Mouse (Mus musculus): ENCODE results near the gene Ptpn9. TPM values are rescaled to one million over a fixed set of nuclear protein-coding genes. Genes with fewer than 3 reads are reported as not detected.
A peak's percentile ranks its signal among the peaks of the same experiment; 100 is the strongest.

Ptpn9 gene
- polyA plus RNA-seq, 1 experiment from 2014 or later, result 36.5 TPM

DNA sequence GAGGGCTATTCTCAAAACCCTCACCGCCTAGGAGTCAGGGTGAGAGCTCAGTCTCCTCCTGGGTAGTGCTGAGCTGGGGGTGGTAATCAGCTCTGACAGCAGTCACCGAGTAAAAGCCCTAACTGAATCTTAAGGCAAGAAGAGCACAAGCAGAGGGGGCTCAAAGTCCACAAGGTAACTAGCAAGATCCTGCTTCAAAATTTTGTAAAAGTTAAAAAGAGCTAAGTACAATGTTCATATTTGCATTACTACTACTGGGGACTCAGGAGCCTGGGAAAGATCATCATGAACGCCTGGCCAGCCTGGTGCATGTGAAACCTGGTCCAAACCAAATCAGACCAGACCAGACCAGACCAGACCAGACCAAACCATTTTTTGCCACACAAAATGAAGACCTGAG lies 73.5 kb downstream of the Ptpn9 start:
- WGBS, result 75% methylated on average over 3 of the region's 3 CpGs

DNA sequence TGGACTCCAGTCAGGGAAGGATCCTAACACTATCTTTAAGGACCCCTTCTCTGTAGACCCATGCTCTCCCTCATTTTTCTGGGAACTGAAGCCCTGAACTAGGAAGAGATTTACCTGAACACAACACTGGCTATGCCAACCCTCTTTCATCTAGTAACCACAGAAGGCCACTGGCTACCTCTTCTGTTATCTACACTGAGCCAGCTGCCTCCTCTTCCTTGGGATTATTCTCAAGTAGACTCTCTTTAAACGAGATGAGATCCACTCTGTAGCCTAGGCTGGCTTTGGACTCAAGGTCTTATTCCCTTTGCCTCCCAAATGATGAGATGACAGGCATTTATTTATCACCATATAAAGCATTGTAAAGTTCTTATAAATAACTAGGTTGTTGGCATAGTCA lies 75.5 kb downstream of the Ptpn9 start:
- 83% methylated on average over 1 of the region's 1 CpGs for WGBS

More for the DNA sequence above, 73.5 kb downstream of the Ptpn9 start:
- DNase-seq (ENCODE audit: low spot score), result no peak
- Histone ChIP-seq H3K4me3 (ENCODE audit: low read depth, low read length) (no peak overlapping the region), H3K36me3 (ENCODE audit: control insufficient read depth, insufficient read depth, low read length) (no peaks in the 10 kb centered on the region), H3K27ac (ENCODE audit: low read depth, low read length) (no peak overlapping the region), H3K4me1 (ENCODE audit: control insufficient read depth, insufficient read depth, low read length) (0 out of 2 replicates have a peak, but pooled peaks cover 3% of the 10 kb centered on the region), H3K27me3 (ENCODE audit: control insufficient read depth, insufficient read depth, low read length) (no peaks in the 10 kb centered on the region), H3K9me3 (ENCODE audit: control insufficient read depth, low read length) (no peaks in the 10 kb centered on the region), H3K4me2 (ENCODE audit: low read depth) (no peak overlapping the region), H3K9ac (ENCODE audit: low read length) (no peak overlapping the region)
- no peak for ATAC-seq (ENCODE audit: insufficient read depth, low FRiP score, low TSS enrichment)

DNA sequence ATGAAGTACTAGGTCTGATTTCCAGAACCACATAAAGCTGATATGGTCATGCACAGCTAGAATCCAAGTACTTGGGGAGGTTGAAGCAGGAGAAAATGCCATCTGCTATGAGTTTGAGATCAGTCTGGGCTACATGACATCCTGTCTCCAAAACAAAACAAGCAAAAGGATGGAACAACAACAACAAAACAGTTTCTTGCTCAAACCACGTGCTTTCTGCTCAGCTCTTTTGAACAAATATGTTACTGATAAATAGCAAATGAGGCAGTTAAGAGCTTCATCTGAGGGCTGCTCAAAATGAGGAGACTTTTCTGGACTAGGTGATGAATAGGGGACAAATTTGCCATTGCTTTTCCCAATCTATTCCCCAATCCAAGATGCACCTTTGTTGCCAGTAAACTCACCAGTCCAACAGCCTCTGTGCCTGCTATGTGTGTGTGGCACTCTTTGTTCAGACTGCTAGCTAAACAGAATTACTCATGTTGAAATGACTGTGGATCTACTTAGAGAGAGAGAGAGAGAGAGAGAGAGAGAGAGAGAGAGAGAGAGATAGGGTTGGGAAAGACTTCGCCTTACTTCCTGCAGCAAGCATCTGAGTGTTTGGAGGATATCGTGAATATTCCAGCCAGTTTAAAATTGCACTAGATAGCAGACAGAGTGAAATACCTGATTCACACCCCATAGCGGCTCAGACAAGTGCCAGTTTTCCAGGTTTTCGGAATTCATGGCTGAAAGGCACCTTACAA lies 76.2 kb downstream of the Ptpn9 start:
- Histone ChIP-seq H3K9me3 (ENCODE audit: control insufficient read depth, low read length) (no peaks in the 10 kb centered on the region), H3K36me3 (ENCODE audit: control insufficient read depth, insufficient read depth, low read length) (no peaks in the 10 kb centered on the region), H3K4me2 (ENCODE audit: low read depth) (peak overlapping the region; percentile 88), H3K27ac (ENCODE audit: low read depth, low read length) (no peak overlapping the region), H3K4me1 (ENCODE audit: control insufficient read depth, insufficient read depth, low read length) (peaks cover 17% of the 10 kb centered on the region), H3K27me3 (ENCODE audit: control insufficient read depth, insufficient read depth, low read length) (no peaks in the 10 kb centered on the region), H3K4me3 (ENCODE audit: low read depth, low read length) (peak overlapping the region; percentile 74), H3K9ac (ENCODE audit: low read length) (peak overlapping the region; percentile 72)
- no peak for ATAC-seq (ENCODE audit: insufficient read depth, low FRiP score, low TSS enrichment)
- DNase-seq (ENCODE audit: low spot score), result no peak
- 23% methylated on average over 5 of the region's 5 CpGs for WGBS

More for the DNA sequence above, 75.5 kb downstream of the Ptpn9 start:
- no peaks in the 10 kb centered on the region for H3K9me3 ChIP-seq (ENCODE audit: control insufficient read depth, low read length)
- no peak overlapping the region for H3K4me3 ChIP-seq (ENCODE audit: low read depth, low read length)
- H3K4me1 ChIP-seq (ENCODE audit: control insufficient read depth, insufficient read depth, low read length), result peaks cover 15% of the 10 kb centered on the region
- no peaks in the 10 kb centered on the region for H3K27me3 ChIP-seq (ENCODE audit: control insufficient read depth, insufficient read depth, low read length)
- H3K27ac ChIP-seq (ENCODE audit: low read depth, low read length), result no peak overlapping the region
- H3K4me2 ChIP-seq (ENCODE audit: low read depth), result no peak overlapping the region
- ATAC-seq (ENCODE audit: insufficient read depth, low FRiP score, low TSS enrichment) (no peak), DNase-seq (ENCODE audit: low spot score) (no peak)
- no peaks in the 10 kb centered on the region for H3K36me3 ChIP-seq (ENCODE audit: control insufficient read depth, insufficient read depth, low read length)
- H3K9ac ChIP-seq (ENCODE audit: low read length), result no peak overlapping the region

DNA sequence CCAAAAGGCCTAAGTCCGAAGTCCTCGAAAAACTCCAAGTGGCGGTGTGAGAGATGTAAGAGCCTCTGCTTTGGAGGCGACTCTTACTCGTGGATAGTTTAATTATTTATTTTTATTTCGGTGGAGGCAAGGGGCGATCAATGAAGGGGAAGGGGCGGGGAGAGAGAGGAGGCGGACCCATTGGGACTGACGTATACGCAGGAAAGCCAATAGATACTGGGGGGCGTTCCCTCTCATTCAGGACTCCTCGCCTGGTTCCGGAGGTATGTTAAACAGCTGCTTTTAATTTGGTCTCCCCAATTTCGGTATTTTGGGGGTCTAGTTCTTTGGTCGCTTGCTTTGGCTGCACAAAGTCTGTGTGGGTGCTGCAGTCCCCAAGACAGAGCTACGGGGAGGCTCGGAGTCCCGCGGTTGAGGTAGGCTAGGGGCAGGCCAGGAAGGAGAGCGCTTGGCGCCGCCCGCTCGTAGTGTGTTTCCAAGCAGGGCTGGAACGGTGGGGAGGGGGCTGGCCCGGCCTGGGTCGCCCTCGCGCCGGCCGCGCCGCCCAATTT lies 77.2 kb downstream of the Ptpn9 start, which contains the start of gene Sin3a:
Sin3a (plus strand) TSS at position 240 of the 551 bp plus-strand sequence.
- H3K36me3 ChIP-seq (ENCODE audit: control insufficient read depth, insufficient read depth, low read length), result no peaks in the 10 kb centered on the region
- H3K27ac ChIP-seq (ENCODE audit: low read depth, low read length), result peak within 1 kb of the TSS; percentile 93
- ATAC-seq (ENCODE audit: insufficient read depth, low FRiP score, low TSS enrichment) (no peak), DNase-seq (ENCODE audit: low spot score) (peak; percentile 84)
- H3K27me3 ChIP-seq (ENCODE audit: control insufficient read depth, insufficient read depth, low read length), result no peaks in the 10 kb centered on the region
- H3K4me1 ChIP-seq (ENCODE audit: control insufficient read depth, insufficient read depth, low read length), result peaks cover 17% of the 10 kb centered on the region
- WGBS, result 0% methylated on average over 34 of the region's 34 CpGs
- H3K9ac ChIP-seq (ENCODE audit: low read length), result peak within 1 kb of the TSS; percentile 72
- no peaks in the 10 kb centered on the region for H3K9me3 ChIP-seq (ENCODE audit: control insufficient read depth, low read length)
- peak within 1 kb of the TSS; percentile 74 for H3K4me3 ChIP-seq (ENCODE audit: low read depth, low read length)
- peak within 1 kb of the TSS; percentile 88 for H3K4me2 ChIP-seq (ENCODE audit: low read depth)

DNA sequence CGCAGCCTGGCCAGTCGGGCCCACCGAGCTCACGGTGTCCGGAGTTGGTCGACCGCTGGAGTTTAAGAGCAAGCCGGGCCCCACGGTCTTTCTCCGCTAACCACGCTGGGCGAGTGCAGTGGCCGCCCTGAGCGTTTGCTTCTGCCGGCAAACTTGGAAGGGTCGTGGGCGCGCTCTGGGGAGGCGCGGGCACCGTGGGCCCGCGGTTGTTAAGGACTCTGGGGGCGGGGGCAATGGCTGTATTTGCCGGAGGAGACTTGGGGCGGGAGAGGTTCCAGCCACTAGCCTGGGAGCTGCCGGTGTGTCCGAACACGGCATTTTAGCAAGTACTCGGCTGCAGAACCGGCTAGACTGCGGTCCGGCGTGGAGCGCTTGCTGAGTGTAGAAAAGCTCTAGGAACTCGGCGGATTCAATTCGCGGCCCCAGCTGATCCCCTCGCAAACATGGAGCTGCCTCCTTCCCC lies 77.8 kb downstream of the Ptpn9 start:
- no peaks in the 10 kb centered on the region for H3K9me3 ChIP-seq (ENCODE audit: control insufficient read depth, low read length)
- peak overlapping the region; percentile 88 for H3K4me2 ChIP-seq (ENCODE audit: low read depth)
- no peaks in the 10 kb centered on the region for H3K36me3 ChIP-seq (ENCODE audit: control insufficient read depth, insufficient read depth, low read length)
- H3K27ac ChIP-seq (ENCODE audit: low read depth, low read length), result peak overlapping the region; percentile 93
- H3K27me3 ChIP-seq (ENCODE audit: control insufficient read depth, insufficient read depth, low read length), result no peaks in the 10 kb centered on the region
- under 1% methylated on average over 40 of the region's 40 CpGs for WGBS
- DNase-seq (ENCODE audit: low spot score), result no peak
- ATAC-seq (ENCODE audit: insufficient read depth, low FRiP score, low TSS enrichment), result no peak
- peaks cover 17% of the 10 kb centered on the region for H3K4me1 ChIP-seq (ENCODE audit: control insufficient read depth, insufficient read depth, low read length)
- H3K9ac ChIP-seq (ENCODE audit: low read length), result peak overlapping the region; percentile 72
- peak overlapping the region; percentile 74 for H3K4me3 ChIP-seq (ENCODE audit: low read depth, low read length)

DNA sequence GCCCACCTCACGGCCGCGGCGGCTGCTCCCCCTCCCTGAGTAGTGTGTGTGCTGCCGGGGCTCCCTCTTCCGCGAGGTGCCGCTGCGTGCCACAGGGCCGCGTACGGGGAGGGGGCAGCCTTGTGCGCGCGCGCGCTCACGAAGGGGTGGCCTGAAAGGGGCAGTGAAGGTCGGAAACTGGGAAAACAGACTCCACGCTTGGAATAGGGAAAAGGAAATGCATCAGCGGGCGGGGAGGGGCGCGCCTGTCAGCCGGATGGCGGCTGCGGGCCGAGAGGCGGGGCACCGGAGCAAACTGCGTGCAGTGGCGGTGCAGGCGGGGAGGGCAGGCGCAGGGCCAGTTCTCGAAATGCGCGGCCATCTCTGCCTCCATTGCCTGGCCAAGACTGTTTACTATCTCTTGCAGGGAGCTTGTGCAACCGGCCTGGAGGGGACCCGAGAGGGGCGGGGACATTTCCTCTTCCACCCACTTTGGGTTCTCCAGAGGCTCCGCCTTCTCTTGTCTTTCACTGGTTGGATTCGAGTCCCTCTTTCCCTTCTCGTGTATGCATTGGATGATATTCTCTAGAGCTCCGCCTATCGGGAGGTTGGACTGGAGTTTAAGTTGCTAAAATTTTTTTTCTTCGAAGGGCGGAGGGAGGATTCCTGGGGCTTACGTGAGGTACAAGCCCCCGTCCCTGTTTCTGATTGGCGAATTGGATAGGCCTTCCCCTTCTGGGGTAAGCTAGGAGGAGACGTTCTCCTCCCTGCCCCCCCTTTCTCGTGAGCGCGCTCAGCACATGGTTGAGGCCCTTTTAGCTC lies 78.5 kb downstream of the Ptpn9 start:
- Histone ChIP-seq H3K9me3 (ENCODE audit: control insufficient read depth, low read length) (no peaks in the 10 kb centered on the region), H3K27me3 (ENCODE audit: control insufficient read depth, insufficient read depth, low read length) (no peaks in the 10 kb centered on the region), H3K4me3 (ENCODE audit: low read depth, low read length) (peak overlapping the region; percentile 74), H3K4me2 (ENCODE audit: low read depth) (peak overlapping the region; percentile 91), H3K27ac (ENCODE audit: low read depth, low read length) (peak overlapping the region; percentile 93), H3K4me1 (ENCODE audit: control insufficient read depth, insufficient read depth, low read length) (peaks cover 17% of the 10 kb centered on the region), H3K9ac (ENCODE audit: low read length) (peak overlapping the region; percentile 72), H3K36me3 (ENCODE audit: control insufficient read depth, insufficient read depth, low read length) (no peaks in the 10 kb centered on the region)
- under 1% methylated on average over 46 of the region's 54 CpGs for WGBS
- peak; percentile 60 for ATAC-seq (ENCODE audit: insufficient read depth, low FRiP score, low TSS enrichment)
- DNase-seq (ENCODE audit: low spot score), result peak; percentile 94

DNA sequence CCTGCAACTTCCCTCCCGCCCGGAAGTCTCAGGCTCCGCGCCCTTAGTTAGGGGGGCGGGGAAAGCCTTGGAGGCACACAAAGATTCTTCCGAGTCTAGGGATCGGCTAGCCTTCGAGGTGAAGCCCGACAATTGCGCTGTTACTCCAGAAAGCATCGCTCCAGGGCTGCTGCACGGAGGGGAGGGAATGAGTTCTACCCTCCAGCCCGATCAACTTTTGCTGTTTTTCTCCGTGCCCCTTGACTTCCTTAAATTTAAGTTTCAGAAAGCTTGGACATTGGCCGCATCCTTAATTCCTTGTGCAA lies 79.0 kb downstream of the Ptpn9 start:
- Histone ChIP-seq H3K27ac (ENCODE audit: low read depth, low read length) (peak overlapping the region; percentile 42; the same call in 1 of the 2 replicates), H3K4me3 (ENCODE audit: low read depth, low read length) (peak overlapping the region; percentile 74), H3K36me3 (ENCODE audit: control insufficient read depth, insufficient read depth, low read length) (no peaks in the 10 kb centered on the region), H3K27me3 (ENCODE audit: control insufficient read depth, insufficient read depth, low read length) (no peaks in the 10 kb centered on the region), H3K9ac (ENCODE audit: low read length) (peak overlapping the region; percentile 73), H3K9me3 (ENCODE audit: control insufficient read depth, low read length) (no peaks in the 10 kb centered on the region), H3K4me1 (ENCODE audit: control insufficient read depth, insufficient read depth, low read length) (peaks cover 17% of the 10 kb centered on the region), H3K4me2 (ENCODE audit: low read depth) (peak overlapping the region; percentile 91)
- DNase-seq (ENCODE audit: low spot score), result no peak
- ATAC-seq (ENCODE audit: insufficient read depth, low FRiP score, low TSS enrichment), result no peak
- under 1% methylated on average over 15 of the region's 15 CpGs for WGBS

DNA sequence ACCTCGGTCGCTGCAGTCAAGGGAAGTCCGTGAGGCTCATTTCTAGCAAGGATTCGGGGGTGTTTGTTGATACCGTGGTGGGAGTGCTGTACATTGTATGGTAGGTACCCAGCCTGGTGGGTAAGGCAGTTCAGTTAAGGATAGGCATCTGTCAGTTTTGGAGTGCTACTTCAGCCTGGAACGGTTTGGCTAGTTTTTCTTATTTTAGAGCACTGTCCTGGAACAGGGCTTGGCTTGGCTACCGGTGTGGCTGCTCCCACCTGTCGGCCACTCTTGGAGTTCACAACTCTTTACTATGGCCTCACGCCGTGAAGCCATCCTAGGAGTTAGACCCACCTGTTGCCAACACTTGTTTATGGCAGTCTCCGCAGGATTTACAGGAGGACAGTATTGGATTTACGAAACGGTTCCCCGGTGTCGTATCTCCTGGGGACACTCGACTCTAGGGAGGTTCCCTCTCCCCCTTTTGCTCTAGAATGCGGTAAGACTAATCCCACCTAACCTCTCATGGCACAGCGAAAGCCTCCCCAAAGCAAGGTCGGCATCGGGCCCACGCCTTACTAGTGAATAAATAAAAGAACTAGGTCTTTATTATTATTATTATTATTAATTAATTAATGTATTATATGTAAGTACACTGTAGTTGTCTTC lies 79.6 kb downstream of the Ptpn9 start:
- peak overlapping the region; percentile 73 for H3K9ac ChIP-seq (ENCODE audit: low read length)
- ATAC-seq (ENCODE audit: insufficient read depth, low FRiP score, low TSS enrichment) (no peak), DNase-seq (ENCODE audit: low spot score) (peak; percentile 43)
- no peaks in the 10 kb centered on the region for H3K36me3 ChIP-seq (ENCODE audit: control insufficient read depth, insufficient read depth, low read length)
- WGBS, result 8% methylated on average over 21 of the region's 21 CpGs
- H3K4me3 ChIP-seq (ENCODE audit: low read depth, low read length), result peak overlapping the region; percentile 74
- no peaks in the 10 kb centered on the region for H3K27me3 ChIP-seq (ENCODE audit: control insufficient read depth, insufficient read depth, low read length)
- H3K9me3 ChIP-seq (ENCODE audit: control insufficient read depth, low read length), result no peaks in the 10 kb centered on the region
- peaks cover 17% of the 10 kb centered on the region for H3K4me1 ChIP-seq (ENCODE audit: control insufficient read depth, insufficient read depth, low read length)
- H3K27ac ChIP-seq (ENCODE audit: low read depth, low read length), result peak overlapping the region; percentile 42
- peak overlapping the region; percentile 91 for H3K4me2 ChIP-seq (ENCODE audit: low read depth)

Data from neural tube, embryonic 11.5 days (tissue).